Mouse (Mus musculus): ENCODE results near the gene Slc16a11. TPM values are rescaled to one million over a fixed set of nuclear protein-coding genes. Genes with fewer than 3 reads are reported as not detected.

Slc16a11 gene
- polyA plus RNA-seq, 1 experiment: 145 TPM

GRCm38 (mm10) chr11:70212896-70213295 is 344 bp downstream of the Slc16a11 start:
- Histone ChIP-seq H3K27me3 (ENCODE audit: control insufficient read depth, insufficient read depth, insufficient read length) (no peaks in the 10 kb centered on the region), H3K36me3 (ENCODE audit: control insufficient read depth, insufficient read depth) (peaks cover 21% of the 10 kb centered on the region), H3K79me2 (ENCODE audit: control insufficient read depth, insufficient read depth) (peaks cover 47% of the 10 kb centered on the region), H3ac (ENCODE audit: control insufficient read depth, insufficient read length, low read depth) (peak overlapping the region; percentile 36), H3K79me3 (ENCODE audit: low read depth) (peaks cover 17% of the 10 kb centered on the region), H3K4me3 (ENCODE audit: insufficient read depth, poor library complexity, severe bottlenecking) (no peak overlapping the region)
- TF ChIP-seq MAX (IDR thresholded peaks at IDR 0.05) (peak; percentile 34), USF1 (IDR thresholded peaks at IDR 0.05; ENCODE audit: low read depth) (no peak), MYOG (IDR thresholded peaks at IDR 0.05; ENCODE audit: control insufficient read depth, extremely low read depth, insufficient read length) (no peak)

GRCm38 (mm10) chr11:70213736-70214135 is 1.2 kb downstream of the Slc16a11 start:
- Histone ChIP-seq H3K79me3 (ENCODE audit: low read depth) (peaks cover 20% of the 10 kb centered on the region), H3ac (ENCODE audit: control insufficient read depth, insufficient read length, low read depth) (peak overlapping the region; percentile 84), H3K4me3 (ENCODE audit: insufficient read depth, poor library complexity, severe bottlenecking) (peak overlapping the region; percentile 59), H3K79me2 (ENCODE audit: control insufficient read depth, insufficient read depth) (peaks cover 56% of the 10 kb centered on the region), H3K27me3 (ENCODE audit: control insufficient read depth, insufficient read depth, insufficient read length) (no peaks in the 10 kb centered on the region), H3K36me3 (ENCODE audit: control insufficient read depth, insufficient read depth) (peaks cover 30% of the 10 kb centered on the region)
- no peak for TF ChIP-seq CEBPB (IDR thresholded peaks at IDR 0.05; ENCODE audit: low read depth)

- Histone ChIP-seq H3K27me3 (ENCODE audit: control insufficient read depth, insufficient read depth, insufficient read length) (no peaks in the 10 kb centered on the region), H3K36me3 (ENCODE audit: control insufficient read depth, insufficient read depth) (peaks cover 30% of the 10 kb centered on the region), H3K79me3 (ENCODE audit: low read depth) (peaks cover 20% of the 10 kb centered on the region), H3K4me3 (ENCODE audit: insufficient read depth, poor library complexity, severe bottlenecking) (peak overlapping the region; percentile 59), H3K79me2 (ENCODE audit: control insufficient read depth, insufficient read depth) (peaks cover 61% of the 10 kb centered on the region), H3ac (ENCODE audit: control insufficient read depth, insufficient read length, low read depth) (peak overlapping the region; percentile 84)
- TF ChIP-seq CTCF (IDR thresholded peaks at IDR 0.05; ENCODE audit: control insufficient read depth, insufficient read depth, insufficient read length) (no peak), MAX (IDR thresholded peaks at IDR 0.05) (peak; percentile 33)
These were observed 1.8 kb downstream of the Slc16a11 start for GRCm38 (mm10) chr11:70214191-70214855.

- TF ChIP-seq FOSL1 (IDR thresholded peaks at IDR 0.05; ENCODE audit: insufficient read depth, low read length, poor library complexity, severe bottlenecking): no peak
- TF ChIP-seq USF1 (IDR thresholded peaks at IDR 0.05; ENCODE audit: low read depth): no peak
- TF ChIP-seq MYOD1 (IDR thresholded peaks at IDR 0.05; ENCODE audit: control insufficient read depth, insufficient read length, low read depth): no peak
- TF ChIP-seq MAX (IDR thresholded peaks at IDR 0.05): no peak
- no peak for TF ChIP-seq CEBPB (IDR thresholded peaks at IDR 0.05; ENCODE audit: low read depth)
- TF ChIP-seq CTCF (IDR thresholded peaks at IDR 0.05; ENCODE audit: control insufficient read depth, insufficient read depth, insufficient read length): no peak
- no peak for TF ChIP-seq MYOG (IDR thresholded peaks at IDR 0.05; ENCODE audit: control insufficient read depth, extremely low read depth, insufficient read length)
- Histone ChIP-seq H3K27me3 (ENCODE audit: control insufficient read depth, insufficient read depth, insufficient read length) (no peaks in the 10 kb centered on the region), H3K4me3 (ENCODE audit: insufficient read depth, poor library complexity, severe bottlenecking) (peak overlapping the region; percentile 59), H3ac (ENCODE audit: control insufficient read depth, insufficient read length, low read depth) (peak overlapping the region; percentile 75), H3K36me3 (ENCODE audit: control insufficient read depth, insufficient read depth) (peaks cover 30% of the 10 kb centered on the region), H3K79me3 (ENCODE audit: low read depth) (peaks cover 20% of the 10 kb centered on the region), H3K79me2 (ENCODE audit: control insufficient read depth, insufficient read depth) (peaks cover 67% of the 10 kb centered on the region)
These were observed 2.3 kb downstream of the Slc16a11 start for GRCm38 (mm10) chr11:70214856-70215209.

- peaks cover 20% of the 10 kb centered on the region for H3K79me3 ChIP-seq (ENCODE audit: low read depth)
- H3K27me3 ChIP-seq (ENCODE audit: control insufficient read depth, insufficient read depth, insufficient read length): no peaks in the 10 kb centered on the region
- peak; percentile 30 for TF ChIP-seq MAX (IDR thresholded peaks at IDR 0.05)
- TF ChIP-seq USF1 (IDR thresholded peaks at IDR 0.05; ENCODE audit: low read depth): no peak
- no peak for TF ChIP-seq MYOD1 (IDR thresholded peaks at IDR 0.05; ENCODE audit: control insufficient read depth, insufficient read length, low read depth)
- peaks cover 71% of the 10 kb centered on the region for H3K79me2 ChIP-seq (ENCODE audit: control insufficient read depth, insufficient read depth)
- H3K4me3 ChIP-seq (ENCODE audit: insufficient read depth, poor library complexity, severe bottlenecking): peak overlapping the region; percentile 59
- peaks cover 30% of the 10 kb centered on the region for H3K36me3 ChIP-seq (ENCODE audit: control insufficient read depth, insufficient read depth)
- H3ac ChIP-seq (ENCODE audit: control insufficient read depth, insufficient read length, low read depth): peak overlapping the region; percentile 75
These were observed 2.7 kb downstream of the Slc16a11 start for GRCm38 (mm10) chr11:70215301-70215700.

- H3ac ChIP-seq (ENCODE audit: control insufficient read depth, insufficient read length, low read depth): peak overlapping the region; percentile 75
- H3K36me3 ChIP-seq (ENCODE audit: control insufficient read depth, insufficient read depth): peaks cover 30% of the 10 kb centered on the region
- H3K79me3 ChIP-seq (ENCODE audit: low read depth): peaks cover 20% of the 10 kb centered on the region
- H3K27me3 ChIP-seq (ENCODE audit: control insufficient read depth, insufficient read depth, insufficient read length): no peaks in the 10 kb centered on the region
- no peak for TF ChIP-seq MAX (IDR thresholded peaks at IDR 0.05)
- no peak for TF ChIP-seq USF1 (IDR thresholded peaks at IDR 0.05; ENCODE audit: low read depth)
- TF ChIP-seq FOSL1 (IDR thresholded peaks at IDR 0.05; ENCODE audit: insufficient read depth, low read length, poor library complexity, severe bottlenecking): no peak
- no peak for TF ChIP-seq CTCF (IDR thresholded peaks at IDR 0.05; ENCODE audit: control insufficient read depth, insufficient read depth, insufficient read length)
- no peak for TF ChIP-seq MYOG (IDR thresholded peaks at IDR 0.05; ENCODE audit: control insufficient read depth, extremely low read depth, insufficient read length)
- no peak for TF ChIP-seq MYOD1 (IDR thresholded peaks at IDR 0.05; ENCODE audit: control insufficient read depth, insufficient read length, low read depth)
- TF ChIP-seq CEBPB (IDR thresholded peaks at IDR 0.05; ENCODE audit: low read depth): no peak
- peak overlapping the region; percentile 59 for H3K4me3 ChIP-seq (ENCODE audit: insufficient read depth, poor library complexity, severe bottlenecking)
- peaks cover 74% of the 10 kb centered on the region for H3K79me2 ChIP-seq (ENCODE audit: control insufficient read depth, insufficient read depth)
These were observed 3.6 kb downstream of the Slc16a11 start for GRCm38 (mm10) chr11:70216103-70216502.
